In genomic region chr2:57772315-57772714, GRCm38 (mm10) we compare ENCODE assay signal across 10 mouse cellular contexts.
A peak's percentile ranks its signal among the peaks of the same experiment; 100 is the strongest.
DNase-seq lines count a peak whose midpoint lies in the region; ATAC-seq and TF ChIP-seq lines count a peak whose summit lies in the region.
"Had no signal": no experiment of that assay in that cellular context is flagged by ENCODE, and none has a peak within 500 bp of the region (broad histone marks: within the 10 kb centered on the region; RNA-seq: fewer than 3 reads in every experiment).

No protein-coding gene starts in this region.

- H3K27me3 ChIP-seq in kidney, postnatal 0 days (ENCODE audit: insufficient read depth, low read length), result no peaks in the 10 kb centered on the region
- no peaks in the 10 kb centered on the region for H3K27me3 ChIP-seq in embryonic facial prominence, embryonic 14.5 days (replicated peaks; ENCODE audit: control insufficient read depth, insufficient read depth, low read length)
- H3K27me3 ChIP-seq: embryonic facial prominence, embryonic 12.5 days had no signal

- ATAC-seq in kidney, postnatal 0 days (replicated peaks; ENCODE audit: low FRiP score, low read depth), result no peak
- ATAC-seq in embryonic facial prominence, embryonic 14.5 days (ENCODE audit: low read depth), result no peak
- ATAC-seq in frontal cortex, adult (ENCODE audit: low TSS enrichment), result no peak
- ATAC-seq: midbrain, embryonic 16.5 days had no signal

- H3K36me3 ChIP-seq in kidney, postnatal 0 days (ENCODE audit: insufficient read depth, low read length), result no peaks in the 10 kb centered on the region
- H3K36me3 ChIP-seq in ES-E14 (ENCODE audit: control insufficient read depth, insufficient read depth, low read length, poor library complexity, severe bottlenecking), result no peaks in the 10 kb centered on the region
- no peaks in the 10 kb centered on the region for H3K36me3 ChIP-seq in embryonic facial prominence, embryonic 14.5 days (ENCODE audit: control insufficient read depth, insufficient read depth, low read length)
- H3K36me3 ChIP-seq: embryonic facial prominence, embryonic 12.5 days had no signal

- no peak overlapping the region for H3K9ac ChIP-seq in kidney, postnatal 0 days (ENCODE audit: low read depth, low read length)
- H3K9ac ChIP-seq in ES-E14 (ENCODE audit: insufficient read depth, low read depth, low read length, poor library complexity, severe bottlenecking), result no peak overlapping the region
- no peak overlapping the region for H3K9ac ChIP-seq in embryonic facial prominence, embryonic 14.5 days (ENCODE audit: low read depth, low read length)
- H3K9ac ChIP-seq: embryonic facial prominence, embryonic 12.5 days had no signal

- DNase-seq in kidney, postnatal 0 days (ENCODE audit: low spot score), result peak; percentile 13
- no peak for DNase-seq in kidney, postnatal 14 days
- peak; percentile 6 for DNase-seq in CD4-positive helper T cell, adult 2 months (ENCODE audit: low read depth, low spot score)
- peak; percentile 7 for DNase-seq in ES-E14 (ENCODE audit: low read depth, low spot score)
- peak; percentile 4 for DNase-seq in embryonic facial prominence, embryonic 14.5 days (ENCODE audit: low spot score)
- no peak for DNase-seq in heart, adult 8-10 months (ENCODE audit: low spot score)
- DNase-seq: adrenal gland, postnatal 25 days had no signal

- no peak overlapping the region for H3K27ac ChIP-seq in kidney, postnatal 0 days
- no peak overlapping the region for H3K27ac ChIP-seq in ES-E14 (ENCODE audit: insufficient read depth, low read depth, low read length, poor library complexity, severe bottlenecking)
- no peak overlapping the region for H3K27ac ChIP-seq in embryonic facial prominence, embryonic 14.5 days (replicated peaks; ENCODE audit: low read depth, low read length)
- H3K27ac ChIP-seq: embryonic facial prominence, embryonic 12.5 days had no signal

- in situ Hi-C loops in ES-E14 (cut with MboI; ENCODE audit: low sequenced_read_pairs in 2 of 2, unreplicated experiment in 2 of 2), result no loop called here

- H3K4me2 ChIP-seq in kidney, postnatal 0 days (ENCODE audit: low read length), result no peak overlapping the region
- no peak overlapping the region for H3K4me2 ChIP-seq in embryonic facial prominence, embryonic 14.5 days (ENCODE audit: low read depth, low read length)
- H3K4me2 ChIP-seq: embryonic facial prominence, embryonic 12.5 days had no signal

- H3K9me3 ChIP-seq in kidney, postnatal 0 days (replicated peaks; ENCODE audit: low read length), result no peaks in the 10 kb centered on the region
- no peaks in the 10 kb centered on the region for H3K9me3 ChIP-seq in ES-E14 (ENCODE audit: control insufficient read depth, insufficient read depth, low read depth, low read length)
- no peaks in the 10 kb centered on the region for H3K9me3 ChIP-seq in embryonic facial prominence, embryonic 14.5 days (ENCODE audit: control insufficient read depth, low read length)
- H3K9me3 ChIP-seq: embryonic facial prominence, embryonic 12.5 days had no signal

- 68% methylated on average over 2 of the region's 2 CpGs for whole genome bisulfite sequencing in kidney, postnatal 0 days
- WGBS in embryonic facial prominence, embryonic 14.5 days, result 65% methylated on average over 2 of the region's 2 CpGs

- TF ChIP-seq CTCF in kidney, postnatal 0 days (IDR thresholded peaks at IDR 0.05; ENCODE audit: low read depth), result peak; percentile 48

- no peaks in the 10 kb centered on the region for H3K4me1 ChIP-seq in kidney, postnatal 0 days (replicated peaks; ENCODE audit: insufficient read depth, low read length)
- H3K4me1 ChIP-seq in ES-E14 (ENCODE audit: control insufficient read depth in 2 of 2, insufficient read depth in 2 of 2, low read length in 2 of 2, poor library complexity in 1 of 2), result no peaks in the 10 kb centered on the region
- H3K4me1 ChIP-seq in embryonic facial prominence, embryonic 14.5 days (ENCODE audit: control insufficient read depth, insufficient read depth, low read length), result no peaks in the 10 kb centered on the region
- H3K4me1 ChIP-seq: embryonic facial prominence, embryonic 12.5 days had no signal

- no peak overlapping the region for H3K4me3 ChIP-seq in kidney, postnatal 0 days (replicated peaks; ENCODE audit: low read depth, low read length)
- no peak overlapping the region for H3K4me3 ChIP-seq in ES-E14 (ENCODE audit: insufficient read depth in 1 of 2, low read depth in 1 of 2, low read length in 2 of 2, poor library complexity in 1 of 2, severe bottlenecking in 1 of 2)
- H3K4me3 ChIP-seq in embryonic facial prominence, embryonic 14.5 days (ENCODE audit: low read depth, low read length), result no peak overlapping the region
- H3K4me3 ChIP-seq: embryonic facial prominence, embryonic 12.5 days had no signal

TF ChIP-seq in ES-E14, 5 proteins besides CTCF, POLR2A, EP300 and RAD21:
- TF ChIP-seq CHD2 (IDR thresholded peaks at IDR 0.05; ENCODE audit: low read depth, low read length) (no peak), ZNF384 (IDR thresholded peaks at IDR 0.05; ENCODE audit: low read depth, low read length) (no peak), HCFC1 (IDR thresholded peaks at IDR 0.05; ENCODE audit: borderline replicate concordance, insufficient read depth, low read length) (no peak), MAFK (IDR thresholded peaks at IDR 0.05; ENCODE audit: insufficient read depth, low read depth, low read length) (no peak), ZC3H11A (IDR thresholded peaks at IDR 0.05; ENCODE audit: borderline replicate concordance, low read depth, low read length) (no peak)
TF ChIP-seq in ES-E14: peak in this region for 0.

Comparison
In these comparisons a context has a peak if more than half of its experiments do, and no peak if none do; other contexts are left out.
1. DNase-seq: peak in kidney, postnatal 0 days (single experiment), CD4-positive helper T cell, adult 2 months (single experiment), ES-E14 (single experiment) and embryonic facial prominence, embryonic 14.5 days (single experiment); none in kidney, postnatal 14 days (single experiment) and heart, adult 8-10 months (single experiment).